Mouse (Mus musculus) liver, adult 2 months (tissue): ENCODE measurements around the gene Kmt5a.

Experiments used
- CTCF ChIP-seq: fragments of 200-500 bp; IDR thresholded peaks from 2 replicates; pipeline ENCODE4 v1.5.1; 2011; ENCODE audit warnings: low read depth, low read length, control low read depth
- POLR2A ChIP-seq: fragments of 200-500 bp; IDR thresholded peaks from 2 replicates; pipeline ENCODE4 v1.6.1; 2011; ENCODE audit warnings: low read length, control low read depth; ENCODE audit not compliant: insufficient read depth; ENCODE audit errors: extremely low read depth

GRCm38 (mm10) chr5:124467766-124468165 is 28.0 kb downstream of the Kmt5a start:
- TF ChIP-seq CTCF: no peak
- no peak for TF ChIP-seq POLR2A
